Mouse (Mus musculus) heart, embryonic 15.5 days (tissue): ENCODE results near the gene Vps53. TPM values are rescaled to one million over a fixed set of nuclear protein-coding genes. Genes with fewer than 3 reads are reported as not detected.

Experiments used
- ATAC-seq: fragments of 200-750 bp; cut with Nextera tagmentation; replicated peaks from 2 replicates; pipeline ENCODE4 v1.8.0; 2017; ENCODE audit warnings: low read depth, moderate TSS enrichment; ENCODE audit not compliant: insufficient number of reproducible peaks, insufficient read depth, low FRiP score
- H3K27ac ChIP-seq: fragments of 300-500 bp; sonication (generic); 2 replicates; pipeline ENCODE4 v1.5.1; 2015; ENCODE audit warnings: mild to moderate bottlenecking, inconsistent platforms
- H3K27me3 ChIP-seq: fragments of 300-500 bp; sonication (generic); 2 replicates; pipeline ENCODE4 v1.6.1; 2015; ENCODE audit warnings: inconsistent platforms
- H3K36me3 ChIP-seq: fragments of 300-500 bp; sonication (generic); 2 replicates; pipeline ENCODE4 v1.6.1; 2015; ENCODE audit warnings: mild to moderate bottlenecking, inconsistent platforms
- H3K4me1 ChIP-seq: fragments of 300-500 bp; sonication (generic); replicated peaks from 2 replicates; pipeline ENCODE4 v1.6.1; 2015; ENCODE audit warnings: inconsistent platforms
- H3K4me2 ChIP-seq: fragments of 300-500 bp; sonication (generic); 2 replicates; pipeline ENCODE4 v1.6.1; 2015; ENCODE audit warnings: inconsistent platforms, mild to moderate bottlenecking, moderate library complexity
- H3K4me3 ChIP-seq: fragments of 300-500 bp; sonication (generic); 2 replicates; pipeline ENCODE4 v1.5.1; 2015; ENCODE audit warnings: mild to moderate bottlenecking, inconsistent platforms
- H3K9ac ChIP-seq: fragments of 300-500 bp; sonication (generic); 2 replicates; pipeline ENCODE4 v1.6.1; 2015; ENCODE audit warnings: mild to moderate bottlenecking, inconsistent platforms
- H3K9me3 ChIP-seq: fragments of 300-500 bp; sonication (generic); replicated peaks from 2 replicates; pipeline ENCODE4 v1.6.1; 2016; ENCODE audit warnings: inconsistent platforms
- WGBS: fragments of 180-500 bp; shearing (Covaris S2); methylation state at CpG from one replicate; pipeline ENCODE4 v1.1.7; 2015; ENCODE audit warnings: mixed read lengths; 5-methylcytosine and 5-hydroxymethylcytosine counted together
- polyA plus RNA-seq: library from polyadenylated mRNA; unstranded; fragments of >200 nt; fragmentation: Nextera tagmentation; extraction: Ambion mirVana; gene quantifications from 2 replicates; pipeline ENCODE4 v1.2.1, GENCODE M21; 2015

Vps53 gene
- polyA plus RNA-seq, 1 experiment from 2014 or later = 26.0 TPM

- Histone ChIP-seq H3K27me3 (no peaks in the 10 kb centered on the region), H3K36me3 (peaks cover 4% of the 10 kb centered on the region; the same call in 1 of the 2 replicates), H3K27ac (no peak overlapping the region), H3K4me2 (no peak overlapping the region), H3K9me3 (no peaks in the 10 kb centered on the region), H3K4me3 (no peak overlapping the region), H3K9ac (no peak overlapping the region), H3K4me1 (peaks cover 3% of the 10 kb centered on the region; the same call in 1 of the 2 replicates)
- WGBS = 86% methylated on average over 4 of the region's 4 CpGs
- no peak for ATAC-seq
These were observed 12.8 kb downstream of the Vps53 start for GRCm38 (mm10) chr11:76166657-76167056.

GRCm38 (mm10) chr11:76160251-76160650, 19.2 kb downstream of the Vps53 start:
- no peak overlapping the region for H3K4me2 ChIP-seq
- 34% methylated on average over 6 of the region's 6 CpGs for WGBS
- ATAC-seq = no peak
- peaks cover 6% of the 10 kb centered on the region; the same call in 1 of the 2 replicates for H3K36me3 ChIP-seq
- no peak overlapping the region for H3K27ac ChIP-seq
- no peaks in the 10 kb centered on the region for H3K4me1 ChIP-seq
- H3K4me3 ChIP-seq = no peak overlapping the region
- H3K9ac ChIP-seq = no peak overlapping the region
- no peaks in the 10 kb centered on the region for H3K27me3 ChIP-seq
- no peaks in the 10 kb centered on the region for H3K9me3 ChIP-seq

- Histone ChIP-seq H3K9me3 (no peaks in the 10 kb centered on the region), H3K4me2 (no peak overlapping the region), H3K4me3 (no peak overlapping the region), H3K4me1 (no peaks in the 10 kb centered on the region), H3K36me3 (peaks cover 12% of the 10 kb centered on the region), H3K9ac (no peak overlapping the region), H3K27me3 (no peaks in the 10 kb centered on the region), H3K27ac (no peak overlapping the region)
- no peak for ATAC-seq
- 92% methylated on average over 2 of the region's 2 CpGs for WGBS
These were observed 21.1 kb downstream of the Vps53 start for GRCm38 (mm10) chr11:76158375-76158774.

- Histone ChIP-seq H3K4me1 (no peaks in the 10 kb centered on the region), H3K27me3 (no peaks in the 10 kb centered on the region), H3K4me2 (no peak overlapping the region), H3K36me3 (peaks cover 9% of the 10 kb centered on the region), H3K9me3 (no peaks in the 10 kb centered on the region), H3K9ac (no peak overlapping the region), H3K27ac (no peak overlapping the region), H3K4me3 (no peak overlapping the region)
- 77% methylated on average over 2 of the region's 2 CpGs for WGBS
- ATAC-seq = no peak
These were observed 24.6 kb downstream of the Vps53 start for GRCm38 (mm10) chr11:76154861-76155260.

- no peak overlapping the region for H3K9ac ChIP-seq
- H3K4me2 ChIP-seq = no peak overlapping the region
- H3K27me3 ChIP-seq = no peaks in the 10 kb centered on the region
- H3K27ac ChIP-seq = no peak overlapping the region
- H3K9me3 ChIP-seq = no peaks in the 10 kb centered on the region
- H3K4me1 ChIP-seq = peaks cover under 1% of the 10 kb centered on the region; the same call in 1 of the 2 replicates
- no peak for ATAC-seq
- H3K36me3 ChIP-seq = peaks cover 9% of the 10 kb centered on the region
- WGBS = 89% methylated on average over 2 of the region's 2 CpGs
- H3K4me3 ChIP-seq = no peak overlapping the region
These were observed 25.2 kb downstream of the Vps53 start for GRCm38 (mm10) chr11:76154200-76154599.

GRCm38 (mm10) chr11:76153236-76153951, 26.1 kb downstream of the Vps53 start:
- Histone ChIP-seq H3K27ac (no peak overlapping the region), H3K36me3 (peaks cover 6% of the 10 kb centered on the region), H3K4me1 (peaks cover 8% of the 10 kb centered on the region), H3K4me2 (no peak overlapping the region), H3K4me3 (no peak overlapping the region), H3K27me3 (no peaks in the 10 kb centered on the region), H3K9me3 (no peaks in the 10 kb centered on the region), H3K9ac (no peak overlapping the region)
- 77% methylated on average over 5 of the region's 5 CpGs for whole genome bisulfite sequencing
- no peak for ATAC-seq

GRCm38 (mm10) chr11:76150980-76151379, 28.5 kb downstream of the Vps53 start:
- 43% methylated on average over 4 of the region's 4 CpGs for WGBS
- H3K9ac ChIP-seq = no peak overlapping the region
- no peak for ATAC-seq
- H3K27me3 ChIP-seq = no peaks in the 10 kb centered on the region
- no peaks in the 10 kb centered on the region for H3K9me3 ChIP-seq
- no peak overlapping the region for H3K4me3 ChIP-seq
- peaks cover 24% of the 10 kb centered on the region for H3K4me1 ChIP-seq
- peaks cover 6% of the 10 kb centered on the region for H3K36me3 ChIP-seq
- peak overlapping the region; percentile 33; the same call in 1 of the 2 replicates for H3K27ac ChIP-seq
- H3K4me2 ChIP-seq = no peak overlapping the region

GRCm38 (mm10) chr11:76148055-76149008, 31.1 kb downstream of the Vps53 start:
- H3K4me3 ChIP-seq = no peak overlapping the region
- H3K9ac ChIP-seq = no peak overlapping the region
- no peaks in the 10 kb centered on the region for H3K36me3 ChIP-seq
- ATAC-seq = no peak
- WGBS = 53% methylated on average over 8 of the region's 8 CpGs
- H3K27ac ChIP-seq = peak overlapping the region; percentile 51
- no peaks in the 10 kb centered on the region for H3K9me3 ChIP-seq
- no peak overlapping the region for H3K4me2 ChIP-seq
- no peaks in the 10 kb centered on the region for H3K27me3 ChIP-seq
- H3K4me1 ChIP-seq = peaks cover 27% of the 10 kb centered on the region

- Histone ChIP-seq H3K4me1 (peaks cover 27% of the 10 kb centered on the region), H3K9me3 (no peaks in the 10 kb centered on the region), H3K27me3 (no peaks in the 10 kb centered on the region), H3K9ac (no peak overlapping the region), H3K4me3 (no peak overlapping the region), H3K36me3 (no peaks in the 10 kb centered on the region), H3K4me2 (no peak overlapping the region), H3K27ac (no peak overlapping the region)
- WGBS = 80% methylated on average over 8 of the region's 8 CpGs
- no peak for ATAC-seq
These were observed 33.0 kb downstream of the Vps53 start for GRCm38 (mm10) chr11:76146187-76147010.

GRCm38 (mm10) chr11:76145169-76145568, 34.3 kb downstream of the Vps53 start:
- 80% methylated on average over 1 of the region's 1 CpGs for WGBS
- Histone ChIP-seq H3K4me3 (no peak overlapping the region), H3K27me3 (no peaks in the 10 kb centered on the region), H3K4me1 (peaks cover 27% of the 10 kb centered on the region), H3K36me3 (no peaks in the 10 kb centered on the region), H3K27ac (no peak overlapping the region), H3K9me3 (no peaks in the 10 kb centered on the region), H3K4me2 (no peak overlapping the region), H3K9ac (no peak overlapping the region)
- no peak for ATAC-seq

- H3K36me3 ChIP-seq = no peaks in the 10 kb centered on the region
- no peak overlapping the region for H3K27ac ChIP-seq
- H3K27me3 ChIP-seq = no peaks in the 10 kb centered on the region
- no peak overlapping the region for H3K4me2 ChIP-seq
- no peak overlapping the region for H3K4me3 ChIP-seq
- WGBS = 95% methylated on average over 8 of the region's 8 CpGs
- H3K4me1 ChIP-seq = peaks cover 27% of the 10 kb centered on the region
- ATAC-seq = no peak
- no peak overlapping the region for H3K9ac ChIP-seq
- no peaks in the 10 kb centered on the region for H3K9me3 ChIP-seq
These were observed 35.1 kb downstream of the Vps53 start for GRCm38 (mm10) chr11:76144386-76144785.
